Mouse (Mus musculus) olfactory bulb, adult 2 months (tissue): Measurements from ENCODE around the gene Chadl. TPM values are rescaled to one million over a fixed set of nuclear protein-coding genes. Genes with fewer than 3 reads are reported as not detected.
"Not testable (repeated sequence)": the region's sequence is repeated elsewhere in the genome, so short reads cannot be mapped to it uniquely, and the experiment has no call there.

Source experiments
- H3K27ac ChIP-seq: fragments of 200-500 bp; 2 replicates; pipeline ENCODE4 v1.5.1; 2012; ENCODE audit warnings: low read depth, low read length; ENCODE audit not compliant: insufficient read depth
- H3K4me1 ChIP-seq: fragments of 200-500 bp; 2 replicates; pipeline ENCODE4 v1.6.1; 2012; ENCODE audit warnings: low read length; ENCODE audit not compliant: control insufficient read depth, insufficient read depth
- H3K4me3 ChIP-seq: fragments of 200-500 bp; 2 replicates; pipeline ENCODE4 v1.5.1; 2012; ENCODE audit warnings: mild to moderate bottlenecking, low read depth, low read length, moderate library complexity; ENCODE audit not compliant: insufficient read depth
- CTCF ChIP-seq: fragments of 200-500 bp; IDR thresholded peaks from 2 replicates; pipeline ENCODE4 v1.5.1; 2012; ENCODE audit warnings: low read depth, mild to moderate bottlenecking, low read length, moderate library complexity; ENCODE audit not compliant: insufficient read depth
- POLR2A ChIP-seq: fragments of 200-500 bp; IDR thresholded peaks from 2 replicates; pipeline ENCODE4 v1.6.1; 2012; ENCODE audit warnings: mild to moderate bottlenecking, low read depth, low read length, moderate library complexity; ENCODE audit not compliant: insufficient read depth
- WGBS: fragments of 180-500 bp; shearing (Covaris S2); methylation state at CpG from one replicate; pipeline ENCODE4 v1.1.7; 2018; 5-methylcytosine and 5-hydroxymethylcytosine counted together
- polyA plus RNA-seq: library from polyadenylated mRNA; stranded (reverse); fragments of >200 nt; gene quantifications from 2 replicates; pipeline ENCODE4 v1.2.4, GENCODE M21; 2012; ENCODE audit warnings: low replicate concordance; ENCODE audit not compliant: missing spikeins, insufficient read depth, insufficient read length

The Chadl gene
- polyA plus RNA-seq, 1 experiment, result not detected

GRCm38 (mm10) chr15:81703094-81703489, 6.0 kb upstream of the Chadl start:
- WGBS, result 87% methylated on average over 3 of the region's 3 CpGs
- no peak overlapping the region for H3K4me3 ChIP-seq
- H3K4me1 ChIP-seq, result no peaks in the 10 kb centered on the region
- no peak overlapping the region for H3K27ac ChIP-seq
- TF ChIP-seq CTCF (no peak), POLR2A (no peak)

DNA sequence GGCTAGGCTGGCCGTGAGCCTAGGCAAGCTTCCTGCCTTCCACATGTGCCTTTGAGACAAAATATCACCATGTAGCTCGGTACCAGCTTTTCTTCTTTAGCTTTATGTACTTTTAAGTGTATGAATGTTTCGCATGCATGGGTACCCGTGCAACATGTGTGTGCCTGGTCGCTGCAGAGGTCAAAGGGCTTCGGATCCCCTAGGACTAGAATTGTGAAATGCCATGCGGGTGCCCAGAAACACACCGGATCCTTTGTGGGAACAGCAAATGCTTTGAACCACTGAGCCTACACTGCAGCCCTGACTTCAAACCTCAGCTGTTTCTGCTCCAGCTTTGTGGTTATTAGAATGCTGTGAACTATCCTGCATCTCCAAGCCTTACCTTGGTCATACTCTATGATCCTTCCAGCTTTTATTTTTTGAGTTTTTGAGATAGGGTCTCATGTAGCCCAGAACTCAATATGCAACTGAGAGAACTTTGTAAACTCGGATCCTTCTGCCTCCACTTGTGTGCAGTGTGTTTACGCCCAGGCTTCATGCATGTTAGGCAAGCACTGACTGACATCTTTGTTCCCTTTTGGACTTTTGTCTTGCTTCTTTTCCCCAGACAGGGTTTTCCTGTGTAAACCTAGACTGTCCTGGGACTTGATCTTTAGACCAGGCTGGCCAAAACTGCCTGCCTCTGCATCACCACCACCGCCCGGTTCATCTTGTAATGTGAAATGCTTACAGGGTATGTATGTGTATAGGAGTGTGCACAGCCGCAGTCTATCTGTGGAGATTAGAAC, 5.4 kb upstream of the Chadl start:
- Histone ChIP-seq H3K4me3 (no peak overlapping the region), H3K4me1 (no peaks in the 10 kb centered on the region), H3K27ac (no peak overlapping the region)
- no peak for TF ChIP-seq CTCF
- no peak for TF ChIP-seq POLR2A
- WGBS, result 89% methylated on average over 13 of the region's 13 CpGs

GRCm38 (mm10) chr15:81701350-81701749, 4.3 kb upstream of the Chadl start:
- not testable (repeated sequence) for H3K27ac ChIP-seq, H3K4me3 ChIP-seq, H3K4me1 ChIP-seq
- WGBS, result 80% methylated on average over 4 of the region's 4 CpGs

DNA sequence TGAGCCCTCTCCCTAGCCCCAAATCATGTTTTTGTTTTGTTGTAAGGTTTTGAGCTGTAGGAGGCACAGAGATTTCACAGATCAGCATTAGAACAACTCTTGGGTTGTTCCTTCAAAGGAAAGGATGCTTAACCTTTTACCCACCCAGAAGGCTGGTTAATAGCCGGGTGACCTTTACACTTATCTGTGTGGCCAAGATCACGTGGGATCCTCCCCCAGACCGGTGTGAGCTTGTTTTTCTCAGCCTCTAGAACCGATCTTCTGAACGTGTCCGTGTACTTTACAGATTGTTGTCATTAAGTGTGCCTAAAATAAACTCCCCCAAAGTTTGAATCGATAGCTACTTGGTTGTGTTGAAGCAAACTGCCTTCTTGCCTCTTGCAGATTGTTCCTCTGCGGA, 3.5 kb upstream of the Chadl start:
- Histone ChIP-seq H3K4me1 (no peaks in the 10 kb centered on the region), H3K27ac (no peak overlapping the region), H3K4me3 (no peak overlapping the region)
- no peak for TF ChIP-seq CTCF
- no peak for TF ChIP-seq POLR2A
- 78% methylated on average over 8 of the region's 8 CpGs for WGBS

DNA sequence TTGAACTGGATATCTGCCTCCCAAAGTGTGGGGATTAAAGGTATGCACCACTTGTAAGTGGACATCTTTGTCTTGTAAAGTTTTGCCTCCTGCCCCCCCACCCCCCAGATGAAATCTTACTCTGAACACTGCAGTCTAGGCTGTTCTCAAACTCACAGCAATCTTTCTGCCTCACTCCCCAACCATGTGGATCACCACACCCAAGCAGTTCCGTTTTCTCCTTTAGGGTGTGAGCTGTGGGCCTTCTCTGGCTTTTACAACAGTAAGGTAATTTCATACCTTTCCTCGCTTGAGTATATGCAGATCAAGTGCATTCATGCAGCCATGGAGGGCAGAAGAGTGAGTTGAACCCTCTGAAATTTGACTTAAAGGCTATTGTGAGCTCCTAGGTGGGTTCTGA, 3.1 kb upstream of the Chadl start:
- no peaks in the 10 kb centered on the region for H3K4me1 ChIP-seq
- WGBS, result 76% methylated on average over 2 of the region's 2 CpGs
- TF ChIP-seq CTCF, result no peak

GRCm38 (mm10) chr15:81698532-81698931, 1.4 kb upstream of the Chadl start:
- Histone ChIP-seq H3K4me3 (no peak overlapping the region), H3K27ac (no peak overlapping the region), H3K4me1 (peaks cover 12% of the 10 kb centered on the region)
- TF ChIP-seq CTCF (no peak), POLR2A (no peak)
- WGBS, result 63% methylated on average over 2 of the region's 2 CpGs

More for the DNA sequence above, 3.1 kb upstream of the Chadl start:
- Histone ChIP-seq H3K27ac (no peak overlapping the region), H3K4me3 (no peak overlapping the region)

DNA sequence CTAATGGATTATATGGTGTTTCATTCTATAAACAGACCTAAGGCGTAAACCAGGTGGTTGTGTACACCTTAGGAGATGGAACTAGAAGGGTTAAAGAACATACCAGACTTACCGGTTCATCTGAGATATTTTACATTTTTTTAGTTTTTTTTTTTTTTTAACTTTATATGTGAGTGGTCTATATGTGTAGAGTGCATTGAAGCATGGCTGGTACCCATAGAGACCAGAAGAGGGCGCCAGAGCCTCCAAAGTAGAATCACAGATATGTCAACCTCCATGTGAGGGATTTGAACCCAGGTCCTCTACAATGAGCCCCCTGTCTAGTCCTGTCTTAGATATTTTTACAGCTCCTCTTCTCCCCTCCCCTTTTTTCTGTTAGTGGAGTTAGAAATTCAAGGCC, 760 bp upstream of the Chadl start:
- peaks cover 19% of the 10 kb centered on the region for H3K4me1 ChIP-seq
- 52% methylated on average over 3 of the region's 3 CpGs for WGBS
- no peak overlapping the region for H3K27ac ChIP-seq
- TF ChIP-seq CTCF, result no peak
- no peak for TF ChIP-seq POLR2A
- no peak overlapping the region for H3K4me3 ChIP-seq

- 49% methylated on average over 19 of the region's 19 CpGs for WGBS
- Histone ChIP-seq H3K27ac (no peak overlapping the region), H3K4me1 (peaks cover 33% of the 10 kb centered on the region), H3K4me3 (peak overlapping the region; percentile 69)
- TF ChIP-seq POLR2A (no peak), CTCF (no peak)
Observed at GRCm38 (mm10) chr15:81694891-81695290, 2.2 kb downstream of the Chadl start.

- Histone ChIP-seq H3K4me3 (peak overlapping the region; percentile 69), H3K4me1 (peaks cover 33% of the 10 kb centered on the region), H3K27ac (no peak overlapping the region)
- WGBS, result 1% methylated on average over 106 of the region's 107 CpGs
- TF ChIP-seq POLR2A (no peak; the same call in none of the 2 replicates), CTCF (peak; percentile 30; the same call in 1 of the 2 replicates)
Observed at GRCm38 (mm10) chr15:81693967-81694881, 2.9 kb downstream of the Chadl start.
